Mouse (Mus musculus) limb, embryonic 15.5 days (tissue): ENCODE measurements around the gene Asna1. TPM values are rescaled to one million over a fixed set of nuclear protein-coding genes. Genes with fewer than 3 reads are reported as not detected.
A peak's percentile ranks its signal among the peaks of the same experiment; 100 is the strongest.

Experiments
- ATAC-seq: fragments of 200-750 bp; cut with Nextera tagmentation; 2 replicates; pipeline ENCODE4 v1.8.0; 2017; ENCODE audit warnings: low read depth, moderate TSS enrichment; ENCODE audit not compliant: insufficient number of reproducible peaks, low FRiP score, low TSS enrichment
- H3K27ac ChIP-seq: fragments of 300-500 bp; sonication (generic); 2 replicates; pipeline ENCODE4 v1.5.1; 2015; ENCODE audit warnings: moderate library complexity, mild to moderate bottlenecking, inconsistent platforms
- H3K27me3 ChIP-seq: fragments of 300-500 bp; sonication (generic); 2 replicates; pipeline ENCODE4 v1.6.1; 2015; ENCODE audit warnings: inconsistent platforms
- H3K36me3 ChIP-seq: fragments of 300-500 bp; sonication (generic); 2 replicates; pipeline ENCODE4 v1.6.1; 2015; ENCODE audit warnings: inconsistent platforms
- H3K4me1 ChIP-seq: fragments of 300-500 bp; sonication (generic); 2 replicates; pipeline ENCODE4 v1.6.1; 2015; ENCODE audit warnings: inconsistent platforms
- H3K4me2 ChIP-seq: fragments of 300-500 bp; sonication (generic); 2 replicates; pipeline ENCODE4 v1.6.1; 2015; ENCODE audit warnings: mild to moderate bottlenecking, inconsistent platforms
- H3K4me3 ChIP-seq: fragments of 300-500 bp; sonication (generic); 2 replicates; pipeline ENCODE4 v1.5.1; 2015; ENCODE audit warnings: mild to moderate bottlenecking, inconsistent platforms
- H3K9ac ChIP-seq: fragments of 300-500 bp; sonication (generic); 2 replicates; pipeline ENCODE4 v1.6.1; 2015; ENCODE audit warnings: inconsistent platforms
- H3K9me3 ChIP-seq: fragments of 300-500 bp; sonication (generic); 2 replicates; pipeline ENCODE4 v1.6.1; 2016; ENCODE audit warnings: inconsistent platforms
- WGBS: fragments of 180-500 bp; shearing (Covaris S2); methylation state at CpG from one replicate; pipeline ENCODE4 v1.1.7; 2015; 5-methylcytosine and 5-hydroxymethylcytosine counted together
- microRNA-seq: library from miRNA; unstranded; fragments of <30 nt; microRNA quantifications from one replicate; pipeline ENCODE4, GENCODE M21; 2016
- polyA plus RNA-seq: library from polyadenylated mRNA; unstranded; fragments of >200 nt; fragmentation: Nextera tagmentation; extraction: Ambion mirVana; gene quantifications from 2 replicates; pipeline ENCODE4 v1.2.1, GENCODE M21; 2015

Gene Asna1
- polyA plus RNA-seq, 1 experiment from 2014 or later, result 113 TPM

- peak overlapping the region; percentile 64 for H3K9ac ChIP-seq
- peak overlapping the region; percentile 58 for H3K4me3 ChIP-seq
- H3K9me3 ChIP-seq, result no peaks in the 10 kb centered on the region
- WGBS, result 8% methylated on average over 2 of the region's 2 CpGs
- peaks cover 29% of the 10 kb centered on the region for H3K36me3 ChIP-seq
- H3K27ac ChIP-seq, result peak overlapping the region; percentile 87
- H3K4me1 ChIP-seq, result peaks cover 40% of the 10 kb centered on the region
- no peak for ATAC-seq
- H3K27me3 ChIP-seq, result no peaks in the 10 kb centered on the region
- H3K4me2 ChIP-seq, result peak overlapping the region; percentile 83
Observed at GRCm38 (mm10) chr8:84968650-84969049, 56.4 kb downstream of the Asna1 start.

Small RNA genes lying within 50 kb of the gene (microRNA-seq; reads per million reads assigned to microRNA genes)
- gene Mir7070, result not detected

Other genes with a start within 250 kb of the Asna1 start
- gene Nfix, start 224.9 kb downstream of the Asna1 start, polyA plus RNA-seq, result 87.0 and 100 TPM in 2 replicates
- 7.5 and 8.0 TPM in 2 replicates for gene Dand5, start 202.5 kb downstream of the Asna1 start, polyA plus RNA-seq
- 44.7 and 45.6 TPM in 2 replicates for gene Gadd45gip1, start 193.8 kb downstream of the Asna1 start, polyA plus RNA-seq
- 102 and 122 TPM in 2 replicates for gene Rad23a, start 184.6 kb downstream of the Asna1 start, polyA plus RNA-seq
- 1,060 and 1,089 TPM in 2 replicates for gene Calr, start 178.3 kb downstream of the Asna1 start, polyA plus RNA-seq
- 94.4 and 98.2 TPM in 2 replicates for gene Farsa, start 168.3 kb downstream of the Asna1 start, polyA plus RNA-seq
- 58.0 and 70.0 TPM in 2 replicates for gene Syce2, start 153.2 kb downstream of the Asna1 start, polyA plus RNA-seq
- gene Gcdh, start 131.4 kb downstream of the Asna1 start, polyA plus RNA-seq, result 31.1 and 34.3 TPM in 2 replicates
- gene Klf1, start 123.4 kb downstream of the Asna1 start, polyA plus RNA-seq, result 1.4 and 2.5 TPM in 2 replicates
- gene Dnase2a, start 116.7 kb downstream of the Asna1 start, polyA plus RNA-seq, result 19.2 and 22.1 TPM in 2 replicates
- gene Mast1, start 87.9 kb downstream of the Asna1 start, polyA plus RNA-seq, result 0.34 and 0.35 TPM in 2 replicates
- 0.19 and 0.24 TPM in 2 replicates for gene Rtbdn, start 78.3 kb downstream of the Asna1 start, polyA plus RNA-seq
- gene Gm49661, start 55.8 kb downstream of the Asna1 start, polyA plus RNA-seq, result not detected in 2 replicates
- gene Prdx2, start 55.7 kb downstream of the Asna1 start, polyA plus RNA-seq, result 635 and 681 TPM in 2 replicates
- 95.2 and 95.6 TPM in 2 replicates for gene Rnaseh2a, start 55.5 kb downstream of the Asna1 start, polyA plus RNA-seq
- 30.4 and 42.5 TPM in 2 replicates for gene Junb, start 46.6 kb downstream of the Asna1 start, polyA plus RNA-seq
- gene Hook2, start 34.7 kb downstream of the Asna1 start, polyA plus RNA-seq, result 26.9 and 28.8 TPM in 2 replicates
- gene Best2, start 10.8 kb downstream of the Asna1 start, polyA plus RNA-seq, result 0.12 TPM in 2 replicates
- gene Trir, start 1.5 kb upstream of the Asna1 start, polyA plus RNA-seq, result 86.7 and 102 TPM in 2 replicates
- gene Tnpo2, start 11.6 kb upstream of the Asna1 start, polyA plus RNA-seq, result 32.7 and 33.7 TPM in 2 replicates
- gene Fbxw9, start 34.8 kb upstream of the Asna1 start, polyA plus RNA-seq, result 30.1 and 32.3 TPM in 2 replicates
- not detected in 2 replicates for gene Gm5741, start 42.7 kb upstream of the Asna1 start, polyA plus RNA-seq
- 41.5 and 48.9 TPM in 2 replicates for gene Dhps, start 46.5 kb upstream of the Asna1 start, polyA plus RNA-seq
- 106 and 111 TPM in 2 replicates for gene Wdr83os, start 55.5 kb upstream of the Asna1 start, polyA plus RNA-seq
- 40.5 and 42.4 TPM in 2 replicates for gene Wdr83, start 56.0 kb upstream of the Asna1 start, polyA plus RNA-seq
- 39.8 and 42.1 TPM in 2 replicates for gene Man2b1, start 58.0 kb upstream of the Asna1 start, polyA plus RNA-seq
- gene Zfp791, start 97.8 kb upstream of the Asna1 start, polyA plus RNA-seq, result 2.2 and 2.5 TPM in 2 replicates
- gene Cks1brt, start 126.6 kb upstream of the Asna1 start, polyA plus RNA-seq, result not detected in 2 replicates
- gene Olfr371, start 200.7 kb upstream of the Asna1 start, polyA plus RNA-seq, result not detected in 2 replicates